Mouse (Mus musculus) kidney, adult 2 months (tissue): ENCODE data around the gene Maff.

Source experiments
- CTCF ChIP-seq: fragments of 200-500 bp; conservative IDR thresholded peaks from 2 replicates; pipeline ENCODE4 v1.5.1; 2011; ENCODE audit warnings: low read depth, mild to moderate bottlenecking, control low read depth, low read length, moderate library complexity, mixed read lengths; ENCODE audit not compliant: insufficient read depth, insufficient read length
- POLR2A ChIP-seq: fragments of 200-500 bp; IDR thresholded peaks from one replicate; pipeline ENCODE4 v1.6.1; 2011; ENCODE audit warnings: low read depth, low read length, control low read depth

DNA sequence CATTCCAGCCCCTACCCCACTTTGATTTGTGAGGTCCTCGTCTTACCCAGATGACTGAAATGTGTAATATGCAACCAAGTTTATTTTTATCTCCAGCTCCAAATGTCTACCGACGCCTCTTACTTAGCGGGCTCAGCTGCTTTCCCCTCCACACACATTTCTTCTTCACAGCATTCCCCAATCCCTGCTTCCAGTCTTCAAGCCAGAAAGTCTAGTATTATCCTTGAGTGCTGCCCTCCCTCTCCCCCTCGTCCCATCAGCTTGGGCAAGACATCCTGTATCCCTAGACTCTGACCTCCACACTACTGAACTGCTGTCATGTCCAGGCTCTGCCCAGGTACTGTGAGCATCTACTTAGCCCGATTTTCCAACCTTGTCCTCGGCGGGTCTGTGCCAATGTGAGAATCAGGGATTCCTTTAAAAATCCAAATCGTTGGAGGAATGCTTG lies 57.4 kb downstream of the Maff start:
- TF ChIP-seq CTCF (no peak), POLR2A (no peak)
